Mouse (Mus musculus): ENCODE data around the gene Mylk.

DNA sequence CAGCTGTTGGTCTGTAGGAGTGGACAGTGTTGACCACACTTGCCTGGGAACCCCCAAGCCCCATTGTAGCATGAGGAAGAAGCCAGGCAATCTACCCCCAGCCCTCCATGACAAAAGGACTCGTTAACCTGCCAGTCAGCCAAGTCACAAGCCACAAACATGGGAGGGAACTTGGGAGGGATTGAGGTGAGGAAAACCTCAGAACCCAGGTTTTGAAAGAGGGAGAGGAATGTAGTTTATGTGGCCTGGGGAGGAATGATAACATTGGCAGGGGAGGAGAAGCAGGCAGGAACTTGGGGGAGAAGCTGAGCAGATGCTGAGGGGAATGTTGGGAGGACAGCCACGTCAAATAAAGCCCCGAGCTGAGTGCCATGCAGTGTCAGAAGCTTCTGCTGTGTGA, 196.9 kb downstream of the Mylk start:
- no peak for TF ChIP-seq POLR2A (IDR thresholded peaks at IDR 0.05; ENCODE audit: borderline replicate concordance, low read depth, low read length)
- TF ChIP-seq CTCF (IDR thresholded peaks at IDR 0.05; ENCODE audit: low read depth, low read length): no peak
